Mouse (Mus musculus) embryonic facial prominence, embryonic 10.5 days (tissue): ENCODE data around the gene Lonp2. TPM values are rescaled to one million over a fixed set of nuclear protein-coding genes. Genes with fewer than 3 reads are reported as not detected.

ENCODE experiments used
- DNase-seq: peaks from one replicate; pipeline ENCODE4 v3.0.0-alpha.2; 2017; ENCODE audit warnings: low spot score
- H3K27ac ChIP-seq: fragments of 300-500 bp; sonication (generic); replicated peaks from 2 replicates; pipeline ENCODE4 v1.5.1; 2016; ENCODE audit warnings: mild to moderate bottlenecking
- H3K27me3 ChIP-seq: fragments of 300-500 bp; sonication (generic); replicated peaks from 2 replicates; pipeline ENCODE4 v1.6.1; 2016; ENCODE audit warnings: low read depth, mild to moderate bottlenecking; ENCODE audit not compliant: poor library complexity, severe bottlenecking
- H3K36me3 ChIP-seq: fragments of 300-500 bp; sonication (generic); replicated peaks from 2 replicates; pipeline ENCODE4 v1.6.1; 2016; ENCODE audit warnings: mild to moderate bottlenecking, moderate library complexity
- H3K4me1 ChIP-seq: fragments of 300-500 bp; sonication (generic); 2 replicates; pipeline ENCODE4 v1.6.1; 2016
- H3K4me3 ChIP-seq: fragments of 300-500 bp; sonication (generic); 2 replicates; pipeline ENCODE4 v1.5.1; 2016; ENCODE audit warnings: mild to moderate bottlenecking, moderate library complexity
- H3K9me3 ChIP-seq: fragments of 300-500 bp; sonication (generic); 2 replicates; pipeline ENCODE4 v1.6.1; 2016; ENCODE audit warnings: mild to moderate bottlenecking
- WGBS: fragments of 180-500 bp; shearing (Covaris S2); methylation state at CpG from one replicate; pipeline ENCODE4 v1.1.7; 2016; 5-methylcytosine and 5-hydroxymethylcytosine counted together
- microRNA-seq: library from miRNA; unstranded; fragments of <30 nt; microRNA quantifications from one replicate; pipeline ENCODE4, GENCODE M21; 2017
- polyA plus RNA-seq: library from polyadenylated mRNA; unstranded; fragments of >200 nt; fragmentation: Nextera tagmentation; extraction: Ambion mirVana; gene quantifications from 2 replicates; pipeline ENCODE4 v1.2.1, GENCODE M21; 2016

Lonp2 gene
- polyA plus RNA-seq, 1 experiment from 2014 or later: 50.5 TPM

DNA sequence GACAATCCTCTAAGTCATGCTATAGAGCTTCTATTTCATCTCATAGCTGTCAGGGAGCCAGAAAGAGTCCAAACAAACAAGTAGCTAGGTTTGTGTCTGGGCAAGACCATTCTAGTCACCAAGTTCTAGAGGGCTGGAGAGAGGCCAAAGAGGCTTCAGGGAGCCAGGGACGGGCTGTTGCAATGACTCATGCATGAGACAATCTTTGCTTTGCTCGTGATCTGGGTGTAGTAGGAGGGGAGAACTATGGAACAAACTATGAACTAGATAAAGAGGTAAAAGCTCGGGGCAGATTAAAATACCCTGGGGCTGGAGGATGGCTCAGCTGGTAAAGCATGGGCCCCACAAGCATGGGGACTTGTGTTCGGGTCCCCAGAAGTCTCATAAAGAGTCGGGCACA lies 144.7 kb downstream of the Lonp2 start:
- H3K9me3 ChIP-seq: no peaks in the 10 kb centered on the region
- 82% methylated on average over 5 of the region's 5 CpGs for WGBS

DNA sequence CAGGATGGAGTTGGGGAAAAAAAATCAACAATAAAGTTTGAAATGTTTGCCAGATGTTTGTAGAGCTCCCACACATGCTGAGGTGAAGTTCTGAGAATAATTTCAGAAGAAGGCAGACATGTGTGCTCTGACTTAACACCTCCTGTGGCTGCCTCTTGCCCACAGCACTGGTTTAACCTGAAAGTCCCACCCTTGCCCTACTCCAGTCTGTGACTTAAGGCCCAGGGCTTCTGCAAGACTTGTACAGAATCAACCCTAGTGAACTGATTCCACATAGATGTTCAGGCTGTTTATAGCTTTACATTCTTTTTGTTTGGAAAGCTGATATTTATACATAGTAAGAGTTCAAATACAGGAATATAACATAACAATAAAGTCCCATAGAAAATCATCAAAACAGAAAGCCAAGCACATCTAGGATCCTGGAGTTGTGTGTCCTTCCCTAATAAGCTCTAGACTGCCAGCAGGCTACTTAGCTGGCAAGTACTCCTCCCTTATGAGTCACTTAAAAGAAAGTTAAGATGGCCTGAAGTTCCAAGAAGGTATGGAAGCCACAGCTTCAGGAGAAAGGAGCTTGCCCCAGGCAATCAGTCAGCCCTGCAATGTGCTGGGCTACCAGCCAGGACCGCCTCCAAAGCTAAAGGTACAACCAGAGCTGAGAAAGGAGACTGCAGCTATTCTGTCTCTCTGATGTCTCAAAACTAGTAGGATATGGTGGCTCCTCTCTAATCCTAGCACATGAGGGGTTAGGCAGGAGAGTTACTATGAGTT lies 146.3 kb downstream of the Lonp2 start:
- H3K36me3 ChIP-seq: no peaks in the 10 kb centered on the region
- 76% methylated on average over 1 of the region's 1 CpGs for WGBS
- DNase-seq: no peak
- no peak overlapping the region for H3K4me3 ChIP-seq
- H3K27ac ChIP-seq: no peak overlapping the region
- no peaks in the 10 kb centered on the region for H3K27me3 ChIP-seq
- no peaks in the 10 kb centered on the region for H3K9me3 ChIP-seq
- H3K4me1 ChIP-seq: no peaks in the 10 kb centered on the region

More for the DNA sequence above, 144.7 kb downstream of the Lonp2 start:
- Histone ChIP-seq H3K27me3 (no peaks in the 10 kb centered on the region), H3K4me3 (no peak overlapping the region), H3K27ac (no peak overlapping the region), H3K4me1 (no peaks in the 10 kb centered on the region), H3K36me3 (no peaks in the 10 kb centered on the region)
- DNase-seq: no peak

Small RNAs within 50 kb of the gene (microRNA-seq; reads per million reads assigned to microRNA genes)
- gene Gm44348: not detected

Other genes starting within 250 kb of the Lonp2 start
- gene Abcc12, start 43.4 kb upstream of the Lonp2 start, polyA plus RNA-seq: not detected in 2 replicates
- 4.6 and 4.8 TPM in 2 replicates for gene Gm10638, start 121.7 kb downstream of the Lonp2 start, polyA plus RNA-seq
- 49.3 and 50.5 TPM in 2 replicates for gene Siah1a, start 121.9 kb downstream of the Lonp2 start, polyA plus RNA-seq